Mouse (Mus musculus) lung, postnatal 0 days (tissue): Measurements from ENCODE around the gene Anapc15. TPM values are rescaled to one million over a fixed set of nuclear protein-coding genes. Genes with fewer than 3 reads are reported as not detected.

Experiments used
- ATAC-seq: fragments of 200-750 bp; cut with Nextera tagmentation; 2 replicates; pipeline ENCODE4 v1.8.0; 2017; ENCODE audit warnings: moderate library complexity
- DNase-seq: peaks from one replicate; pipeline ENCODE4 v3.0.0-alpha.2; 2016; ENCODE audit warnings: low spot score
- H3K27ac ChIP-seq: fragments of 300-500 bp; sonication (generic); 2 replicates; pipeline ENCODE4 v1.5.1; 2014; ENCODE audit warnings: antibody characterized with exemption, mild to moderate bottlenecking, low read length, mixed read lengths
- H3K27me3 ChIP-seq: fragments of 300-500 bp; sonication (generic); replicated peaks from 2 replicates; pipeline ENCODE4 v1.6.1; 2014; ENCODE audit warnings: low read length, mixed read lengths; ENCODE audit not compliant: insufficient read depth
- H3K36me3 ChIP-seq: fragments of 300-500 bp; sonication (generic); 2 replicates; pipeline ENCODE4 v1.6.1; 2014; ENCODE audit warnings: low read length, mixed read lengths; ENCODE audit not compliant: insufficient read depth
- H3K4me1 ChIP-seq: fragments of 300-500 bp; sonication (generic); 2 replicates; pipeline ENCODE4 v1.6.1; 2014; ENCODE audit warnings: antibody characterized with exemption, low read depth, low read length, mixed read lengths; ENCODE audit not compliant: insufficient read depth
- H3K4me2 ChIP-seq: fragments of 300-500 bp; sonication (generic); replicated peaks from 2 replicates; pipeline ENCODE4 v1.6.1; 2014; ENCODE audit warnings: low read depth, mild to moderate bottlenecking, low read length, moderate library complexity, mixed read lengths
- H3K4me3 ChIP-seq: fragments of 300-500 bp; sonication (generic); 2 replicates; pipeline ENCODE4 v1.5.1; 2014; ENCODE audit warnings: low read depth, low read length
- H3K9ac ChIP-seq: fragments of 300-500 bp; sonication (generic); replicated peaks from 2 replicates; pipeline ENCODE4 v1.6.1; 2014; ENCODE audit warnings: low read depth, mild to moderate bottlenecking
- H3K9me3 ChIP-seq: fragments of 300-500 bp; sonication (generic); 2 replicates; pipeline ENCODE4 v1.6.1; 2016; ENCODE audit warnings: low read length, mixed read lengths
- CTCF ChIP-seq: IDR thresholded peaks from 2 replicates; pipeline ENCODE4 v1.5.1; 2016; ENCODE audit warnings: antibody characterized with exemption, mild to moderate bottlenecking
- EP300 ChIP-seq: IDR thresholded peaks from 2 replicates; pipeline ENCODE4 v1.6.1; 2016; ENCODE audit warnings: antibody characterized with exemption, mild to moderate bottlenecking, control low read depth
- WGBS: fragments of 180-500 bp; shearing (Covaris S2); extraction: QIAGEN DNeasy Blood & Tissue Kit; methylation state at CpG from one replicate; pipeline ENCODE4 v1.1.7; 2014; 5-methylcytosine and 5-hydroxymethylcytosine counted together
- polyA plus RNA-seq: library from polyadenylated mRNA; unstranded; fragments of >200 nt; fragmentation: Nextera tagmentation; extraction: Ambion mirVana; gene quantifications from 2 replicates; pipeline ENCODE4 v1.2.1, GENCODE M21; 2015

The Anapc15 gene
- polyA plus RNA-seq, 1 experiment from 2014 or later: 28.8 TPM

- no peak for DNase-seq
- Histone ChIP-seq H3K27ac (no peak overlapping the region), H3K4me2 (no peak overlapping the region), H3K4me1 (peaks cover 12% of the 10 kb centered on the region), H3K4me3 (no peak overlapping the region), H3K9ac (no peak overlapping the region), H3K27me3 (peaks cover 25% of the 10 kb centered on the region), H3K9me3 (no peaks in the 10 kb centered on the region), H3K36me3 (peaks cover 36% of the 10 kb centered on the region)
- WGBS: 79% methylated on average over 18 of the region's 18 CpGs
- no peak for ATAC-seq
- no peak for TF ChIP-seq CTCF
- no peak for TF ChIP-seq EP300
Observed at GRCm38 (mm10) chr7:101823758-101824630, 39.5 kb upstream of the Anapc15 start.

GRCm38 (mm10) chr7:101830373-101830772 is 33.1 kb upstream of the Anapc15 start:
- TF ChIP-seq CTCF (peak; percentile 27; the same call in 1 of the 2 replicates), EP300 (no peak)

GRCm38 (mm10) chr7:101831437-101831836 is 32.1 kb upstream of the Anapc15 start:
- no peak overlapping the region for H3K4me3 ChIP-seq
- H3K36me3 ChIP-seq: peaks cover 62% of the 10 kb centered on the region
- no peak for TF ChIP-seq CTCF
- TF ChIP-seq EP300: no peak
- H3K4me1 ChIP-seq: peaks cover 14% of the 10 kb centered on the region; the same call in 1 of the 2 replicates
- no peak overlapping the region for H3K27ac ChIP-seq
- H3K4me2 ChIP-seq: no peak overlapping the region
- no peaks in the 10 kb centered on the region for H3K27me3 ChIP-seq
- no peaks in the 10 kb centered on the region for H3K9me3 ChIP-seq
- DNase-seq (no peak), ATAC-seq (no peak)
- 93% methylated on average over 8 of the region's 8 CpGs for WGBS
- H3K9ac ChIP-seq: no peak overlapping the region

More at GRCm38 (mm10) chr7:101830373-101830772, 33.1 kb upstream of the Anapc15 start:
- DNase-seq: no peak
- no peaks in the 10 kb centered on the region for H3K27me3 ChIP-seq
- H3K9ac ChIP-seq: no peak overlapping the region
- H3K36me3 ChIP-seq: peaks cover 69% of the 10 kb centered on the region
- H3K27ac ChIP-seq: no peak overlapping the region
- H3K4me1 ChIP-seq: peaks cover 5% of the 10 kb centered on the region; the same call in 1 of the 2 replicates
- WGBS: 93% methylated on average over 3 of the region's 3 CpGs
- no peak overlapping the region for H3K4me3 ChIP-seq
- H3K9me3 ChIP-seq: no peaks in the 10 kb centered on the region
- no peak overlapping the region for H3K4me2 ChIP-seq
- no peak for ATAC-seq

- Histone ChIP-seq H3K27me3 (no peaks in the 10 kb centered on the region), H3K4me1 (peaks cover 14% of the 10 kb centered on the region; the same call in 1 of the 2 replicates), H3K4me2 (no peak overlapping the region), H3K36me3 (peaks cover 52% of the 10 kb centered on the region), H3K9ac (no peak overlapping the region), H3K4me3 (no peak overlapping the region), H3K9me3 (no peaks in the 10 kb centered on the region), H3K27ac (no peak overlapping the region)
- 93% methylated on average over 4 of the region's 4 CpGs for WGBS
- no peak for DNase-seq
- ATAC-seq: no peak
- no peak for TF ChIP-seq EP300
- no peak for TF ChIP-seq CTCF
Observed at GRCm38 (mm10) chr7:101832372-101832771, 31.1 kb upstream of the Anapc15 start.

GRCm38 (mm10) chr7:101833352-101833751 is 30.2 kb upstream of the Anapc15 start:
- Histone ChIP-seq H3K4me1 (peaks cover 14% of the 10 kb centered on the region; the same call in 1 of the 2 replicates), H3K27ac (no peak overlapping the region), H3K9ac (no peak overlapping the region), H3K4me3 (no peak overlapping the region), H3K27me3 (no peaks in the 10 kb centered on the region), H3K4me2 (no peak overlapping the region), H3K9me3 (no peaks in the 10 kb centered on the region), H3K36me3 (peaks cover 44% of the 10 kb centered on the region)
- ATAC-seq (no peak), DNase-seq (no peak)
- 70% methylated on average over 5 of the region's 5 CpGs for WGBS
- TF ChIP-seq EP300 (no peak), CTCF (peak; percentile 16; the same call in 1 of the 2 replicates)

GRCm38 (mm10) chr7:101833916-101834584 is 29.5 kb upstream of the Anapc15 start:
- Histone ChIP-seq H3K9me3 (no peaks in the 10 kb centered on the region), H3K9ac (no peak overlapping the region), H3K4me3 (no peak overlapping the region), H3K36me3 (peaks cover 38% of the 10 kb centered on the region), H3K4me1 (peaks cover 14% of the 10 kb centered on the region; the same call in 1 of the 2 replicates), H3K27me3 (no peaks in the 10 kb centered on the region), H3K4me2 (no peak overlapping the region), H3K27ac (no peak overlapping the region)
- 78% methylated on average over 3 of the region's 3 CpGs for WGBS
- ATAC-seq (no peak), DNase-seq (no peak)
- no peak for TF ChIP-seq EP300
- no peak for TF ChIP-seq CTCF
